Mouse (Mus musculus) stomach, postnatal 0 days (tissue): Measurements from ENCODE around the gene Nsun7.

Experiments used
- CTCF ChIP-seq: IDR thresholded peaks from 2 replicates; pipeline ENCODE4 v1.5.1; 2016; ENCODE audit warnings: antibody characterized with exemption, low read depth, mild to moderate bottlenecking, moderate library complexity
- EP300 ChIP-seq: optimal IDR thresholded peaks from 2 replicates; pipeline ENCODE3; 2016; ENCODE audit warnings: antibody characterized with exemption

- no peak for TF ChIP-seq EP300
- no peak for TF ChIP-seq CTCF
These were observed 85.4 kb downstream of the Nsun7 start for GRCm38 (mm10) chr5:66345140-66345539.
